Mouse (Mus musculus): Measurements from ENCODE around the gene Slc30a1.

- TF ChIP-seq CTCF (IDR thresholded peaks at IDR 0.05; ENCODE audit: low read depth, low read length) (no peak), POLR2A (IDR thresholded peaks at IDR 0.05; ENCODE audit: insufficient read depth, low read length) (no peak), EP300 (IDR thresholded peaks at IDR 0.05; ENCODE audit: insufficient read depth, low read depth, low read length) (no peak)
These were observed 23.9 kb upstream of the Slc30a1 start for GRCm38 (mm10) chr1:191882474-191883206.

Measured in ES-Bruce4 (cell line).